Mouse (Mus musculus) left cerebral cortex, postnatal 25 days (tissue): ENCODE measurements around the gene Ugt1a10. TPM values are rescaled to one million over a fixed set of nuclear protein-coding genes. Genes with fewer than 3 reads are reported as not detected.
"Not testable (repeated sequence)": the region's sequence is repeated elsewhere in the genome, so short reads cannot be mapped to it uniquely, and the experiment has no call there.

Source experiments
- DNase-seq, 2 experiments: peaks; one replicate each; pipeline ENCODE4 v3.0.0; 2022; ENCODE audit warnings: low spot score in 2 of 2, mixed read lengths in 1 of 2
- intact Hi-C: fragments of 180-260 bp; cut with DNase I; formaldehyde crosslinking; loops from one replicate; pipeline ENCODE4 v1.15.1; 2025
- total RNA-seq, 2 experiments: library from RNA; stranded (reverse); gene quantifications; 2 replicates each; pipeline ENCODE4 v1.2.3; 2021

Gene Ugt1a10
- total RNA-seq, result not detected

DNA sequence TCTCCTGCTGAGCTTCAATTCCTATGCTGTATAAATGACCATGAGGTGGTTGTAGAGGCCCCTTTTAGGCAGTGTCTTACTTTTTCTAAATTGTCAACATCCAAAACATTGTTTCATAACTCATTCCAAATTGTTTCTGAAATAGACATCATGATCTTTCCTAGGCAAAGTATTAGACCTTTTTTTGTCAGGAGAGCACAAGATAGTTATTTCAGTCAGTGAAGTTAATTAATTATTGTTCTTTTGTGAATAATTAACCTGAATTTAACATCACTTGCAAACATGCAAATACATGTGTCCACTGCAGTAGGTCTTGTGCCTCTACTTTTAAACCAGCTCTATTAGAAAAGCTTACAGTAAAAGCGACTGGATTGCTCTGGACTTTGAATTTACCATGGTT, at the start of gene Ugt1a10:
Ugt1a10 (plus strand) TSS at position 301 of the 400 bp plus-strand sequence.
- intact Hi-C loops, result no loop called here
- no peak for DNase-seq

DNA sequence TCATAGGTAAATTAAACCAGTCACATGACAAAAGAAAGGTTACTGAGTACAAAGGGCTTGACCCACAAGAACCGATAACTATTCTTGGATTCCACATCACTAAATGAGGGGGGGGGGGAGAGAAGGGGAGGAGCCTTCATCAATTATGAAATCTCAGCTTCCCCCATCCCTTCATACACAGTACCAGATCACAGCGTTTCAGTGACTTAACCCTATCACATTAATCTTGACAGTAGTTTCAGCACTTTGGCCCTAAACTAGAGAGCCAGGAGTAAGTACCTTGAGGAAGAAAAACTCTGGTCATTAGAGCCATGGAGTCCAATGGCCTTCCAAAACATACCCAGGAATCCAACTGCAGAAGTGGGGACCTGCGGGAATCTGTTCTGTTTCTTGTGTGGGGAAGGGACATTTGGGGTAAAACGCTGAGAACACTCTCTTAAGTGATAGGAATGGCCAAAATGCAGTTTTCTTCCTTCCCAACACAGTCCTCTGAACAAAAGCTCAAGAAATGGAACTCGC, 47.4 kb upstream of the Ugt1a10 start:
- no peak for DNase-seq
- intact Hi-C loops, result loop anchor here (10.0 kb wide), 1 partner anchor 307 kb away; no protein-coding TSS in a partner anchor

DNA sequence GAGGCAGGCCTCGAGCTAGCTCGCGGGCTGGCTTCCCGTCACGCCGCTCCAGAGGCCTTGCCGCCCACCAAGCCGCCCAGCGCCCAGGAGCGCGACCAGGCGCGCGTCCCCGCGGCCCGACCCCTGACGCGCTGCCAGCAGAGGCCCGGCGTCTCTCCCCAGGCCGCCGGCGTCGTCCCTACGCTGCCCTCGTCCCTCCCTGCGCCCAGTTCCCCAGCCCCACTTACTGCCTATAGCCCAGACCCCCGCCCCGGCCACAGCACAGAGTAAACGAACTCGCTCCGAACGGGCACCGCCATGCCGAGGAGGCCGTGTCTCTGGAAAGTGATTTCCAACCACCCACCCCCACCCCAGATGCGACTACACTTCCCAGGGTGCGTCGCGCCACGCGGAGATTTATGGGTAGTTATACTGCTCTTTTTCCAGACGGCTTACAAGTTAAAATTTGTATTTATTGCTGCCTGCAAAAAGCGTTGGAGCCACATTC, 46.9 kb upstream of the Ugt1a10 start, which contains the start of gene Usp40:
Usp40 (minus strand) TSS at position 341 of the 487 bp plus-strand sequence.
- peak; percentile 79 to 85 for DNase-seq
- intact Hi-C loops, result loop anchor here (10.0 kb wide), 1 partner anchor 307 kb away; no protein-coding TSS in a partner anchor

- DNase-seq, result no peak
- intact Hi-C loops, result loop anchor here (10.0 kb wide), 1 partner anchor 306 kb away; no protein-coding TSS in a partner anchor
These were observed 46.5 kb upstream of the Ugt1a10 start for GRCm38 (mm10) chr1:88008735-88009134.

DNA sequence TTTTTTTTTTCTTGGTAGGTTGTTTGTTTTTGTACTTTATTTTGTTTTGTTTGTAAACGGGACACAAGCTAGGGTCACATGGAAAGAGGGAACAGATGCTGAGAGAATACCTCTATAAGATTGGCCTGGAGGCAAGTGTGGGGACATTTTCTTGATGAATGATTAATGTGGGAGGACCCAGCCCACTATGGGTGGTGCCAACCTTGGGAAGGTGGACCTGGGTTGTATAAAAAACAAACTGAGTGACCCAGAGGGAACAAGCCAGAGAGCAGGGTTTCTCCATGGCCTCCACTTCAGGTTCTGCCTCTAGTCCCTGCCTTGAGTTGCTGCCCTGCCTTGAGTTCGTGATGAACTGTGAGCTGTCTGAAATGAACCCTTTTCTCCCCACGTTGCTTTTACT, 45.7 kb upstream of the Ugt1a10 start:
- intact Hi-C loops, result loop anchor here (10.0 kb wide), 1 partner anchor 305 kb away; no protein-coding TSS in a partner anchor

GRCm38 (mm10) chr1:88013726-88014125, 41.5 kb upstream of the Ugt1a10 start:
- no peak for DNase-seq
- intact Hi-C loops, result no loop called here

More for the DNA sequence above, 45.7 kb upstream of the Ugt1a10 start:
- no peak for DNase-seq

GRCm38 (mm10) chr1:88014194-88014593, 41.0 kb upstream of the Ugt1a10 start:
- DNase-seq, result no peak
- intact Hi-C loops, result no loop called here

- intact Hi-C loops, result no loop called here
- no peak for DNase-seq
These were observed 40.5 kb upstream of the Ugt1a10 start for GRCm38 (mm10) chr1:88014671-88015070.

DNA sequence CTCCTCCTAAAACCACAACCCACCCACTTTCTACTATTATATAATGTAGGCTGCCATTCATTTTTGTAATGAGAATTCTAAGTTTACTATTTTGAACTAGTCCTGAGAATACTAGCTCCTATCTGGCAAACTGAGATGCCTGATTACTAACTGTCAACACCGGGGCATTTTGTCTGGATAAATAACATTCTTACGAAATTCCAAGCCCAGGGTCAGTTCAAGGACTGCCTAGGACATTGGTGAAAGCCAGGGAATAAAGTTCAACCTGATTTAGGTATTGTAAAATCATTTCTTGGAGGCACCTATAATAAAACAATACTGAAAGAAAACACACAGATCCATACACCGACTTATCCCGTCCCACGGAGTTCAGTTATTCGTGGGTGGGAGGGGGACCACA, 39.8 kb upstream of the Ugt1a10 start:
- no peak for DNase-seq

GRCm38 (mm10) chr1:88025244-88025643, 29.9 kb upstream of the Ugt1a10 start:
- intact Hi-C loops, DNase-seq: not testable (repeated sequence)

More for the DNA sequence above, 39.8 kb upstream of the Ugt1a10 start:
- intact Hi-C loops, result no loop called here

DNA sequence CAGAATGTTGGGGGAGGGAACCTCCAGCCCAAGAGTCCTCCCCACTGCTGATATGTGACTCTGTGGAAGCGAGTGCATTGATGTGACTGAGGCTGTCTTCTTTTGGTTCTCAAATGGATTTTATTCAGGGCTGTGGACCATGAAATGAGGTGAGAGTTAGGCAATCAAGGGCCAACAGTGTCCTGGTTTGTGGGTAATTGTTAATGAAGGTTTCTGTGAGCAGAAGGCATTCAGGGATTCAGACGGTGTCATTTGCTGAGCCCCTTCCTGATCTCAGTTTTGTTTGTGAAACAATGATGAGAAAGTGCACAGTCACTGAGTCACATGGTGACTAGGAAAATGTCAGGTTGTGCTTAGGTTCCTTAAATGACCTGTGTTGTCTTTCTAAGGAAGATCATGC, 12.1 kb upstream of the Ugt1a10 start:
- intact Hi-C loops, DNase-seq: not testable (repeated sequence)

DNA sequence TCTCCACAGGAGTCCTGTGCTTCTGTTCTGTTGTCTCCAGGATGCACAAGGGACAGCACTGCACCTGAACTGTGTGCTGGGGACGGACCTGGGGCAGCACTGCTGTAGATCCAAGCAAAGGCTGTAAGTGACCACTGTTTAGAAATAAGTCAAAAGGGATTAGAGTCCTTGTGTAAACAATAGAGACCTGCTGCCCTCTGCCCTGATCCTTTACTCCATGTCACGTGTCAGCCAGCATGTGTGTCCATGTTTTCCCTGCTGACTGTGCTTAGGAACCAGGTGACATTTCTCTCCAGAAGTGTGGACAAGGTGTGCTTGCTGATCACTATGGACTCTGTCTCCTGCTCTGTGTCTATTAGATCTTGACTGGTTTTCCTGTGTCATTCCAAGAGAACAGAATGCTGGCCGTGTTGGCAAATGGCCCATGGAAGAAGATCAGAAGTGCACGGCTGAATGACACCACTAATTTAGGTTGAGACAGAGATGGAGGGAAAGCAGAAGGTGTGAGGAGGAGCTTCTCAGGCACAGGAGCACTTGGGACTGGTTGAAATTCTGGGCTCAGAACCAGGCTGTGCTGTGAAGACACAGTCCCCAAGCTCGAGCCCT, 10.3 kb upstream of the Ugt1a10 start:
- DNase-seq, intact Hi-C loops: not testable (repeated sequence)

GRCm38 (mm10) chr1:88047408-88047807, 7.8 kb upstream of the Ugt1a10 start:
- intact Hi-C loops, DNase-seq: not testable (repeated sequence)

GRCm38 (mm10) chr1:88066472-88067102, 11.4 kb downstream of the Ugt1a10 start:
- intact Hi-C loops, DNase-seq: not testable (repeated sequence)

GRCm38 (mm10) chr1:88070495-88070894, 15.3 kb downstream of the Ugt1a10 start, which contains the start of gene Ugt1a9:
Gene Ugt1a9, plus strand, starts transcription at chr1:88070800.
- no peak for DNase-seq
- intact Hi-C loops, result no loop called here

DNA sequence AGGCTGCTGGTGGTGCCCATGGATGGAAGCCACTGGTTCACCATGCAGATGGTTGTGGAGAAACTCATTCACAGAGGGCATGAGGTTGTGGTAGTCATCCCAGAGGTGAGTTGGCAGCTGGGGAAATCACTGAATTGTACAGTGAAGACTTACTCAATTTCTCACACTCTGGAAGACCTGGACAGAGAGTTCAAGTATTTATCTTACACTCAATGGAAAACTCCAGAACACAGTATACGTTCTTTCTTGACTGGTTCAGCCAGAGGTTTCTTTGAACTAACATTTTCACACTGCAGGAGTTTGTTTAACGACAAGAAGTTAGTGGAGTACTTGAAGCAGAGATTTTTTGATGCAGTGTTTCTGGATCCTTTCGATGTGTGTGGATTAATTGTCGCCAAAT, 15.7 kb downstream of the Ugt1a10 start:
- no peak for DNase-seq
- intact Hi-C loops, result no loop called here

- no peak for DNase-seq
- intact Hi-C loops, result no loop called here
These were observed 19.3 kb downstream of the Ugt1a10 start for GRCm38 (mm10) chr1:88074471-88074870.

DNA sequence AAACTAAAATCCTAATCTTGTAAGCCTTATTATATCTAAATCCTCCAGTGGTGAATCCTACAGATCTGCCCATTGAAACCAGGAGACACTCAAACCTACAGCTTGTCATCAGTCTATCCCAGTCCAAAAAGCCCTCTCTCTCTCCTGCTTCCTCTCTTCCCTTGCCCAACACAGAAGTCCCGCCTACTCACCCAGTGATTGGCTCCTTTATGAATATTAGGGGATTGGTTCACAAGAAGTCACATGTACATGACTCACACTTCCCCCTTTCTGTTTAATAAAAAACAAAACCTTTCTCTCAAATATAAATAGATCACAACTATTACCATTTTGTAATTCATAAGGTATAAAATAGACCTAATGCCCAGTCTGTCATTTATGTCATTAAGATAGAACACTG, 21.9 kb downstream of the Ugt1a10 start:
- DNase-seq, result no peak
- intact Hi-C loops, result no loop called here

DNA sequence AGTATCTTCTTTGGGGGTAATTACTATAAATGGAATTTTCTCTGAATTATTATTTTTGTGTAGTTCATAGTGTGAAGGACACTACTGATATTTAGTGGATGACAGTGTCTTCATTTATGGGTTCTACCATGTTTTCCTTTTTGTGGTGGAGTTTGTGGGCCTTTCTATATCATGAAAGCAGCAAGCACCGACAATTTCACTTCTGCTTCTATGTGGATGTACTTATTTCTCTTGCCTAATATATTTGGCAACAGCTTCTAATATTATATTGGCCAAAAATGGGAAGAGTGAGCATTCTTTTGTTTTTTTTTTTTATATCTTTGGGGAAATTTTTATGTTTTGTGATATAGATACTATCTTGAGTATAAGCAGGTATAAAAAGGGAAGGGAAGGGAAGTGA, 26.5 kb downstream of the Ugt1a10 start:
- no peak for DNase-seq
- intact Hi-C loops, result no loop called here

GRCm38 (mm10) chr1:88086125-88086524, 30.9 kb downstream of the Ugt1a10 start:
- intact Hi-C loops, result no loop called here
- no peak for DNase-seq

GRCm38 (mm10) chr1:88087513-88087912, 32.3 kb downstream of the Ugt1a10 start, which contains the start of gene Ugt1a8:
Gene Ugt1a8, plus strand, starts transcription at chr1:88087813.
- no peak for DNase-seq
- intact Hi-C loops, result no loop called here
